Mouse (Mus musculus): ENCODE measurements at regions not wholly inside any gene's neighbourhood (a gene's known extent, or its start where the extent isn't known, plus 50 kb on each side); places are given as distances from the start of the nearest gene placed in this dataset.

DNA sequence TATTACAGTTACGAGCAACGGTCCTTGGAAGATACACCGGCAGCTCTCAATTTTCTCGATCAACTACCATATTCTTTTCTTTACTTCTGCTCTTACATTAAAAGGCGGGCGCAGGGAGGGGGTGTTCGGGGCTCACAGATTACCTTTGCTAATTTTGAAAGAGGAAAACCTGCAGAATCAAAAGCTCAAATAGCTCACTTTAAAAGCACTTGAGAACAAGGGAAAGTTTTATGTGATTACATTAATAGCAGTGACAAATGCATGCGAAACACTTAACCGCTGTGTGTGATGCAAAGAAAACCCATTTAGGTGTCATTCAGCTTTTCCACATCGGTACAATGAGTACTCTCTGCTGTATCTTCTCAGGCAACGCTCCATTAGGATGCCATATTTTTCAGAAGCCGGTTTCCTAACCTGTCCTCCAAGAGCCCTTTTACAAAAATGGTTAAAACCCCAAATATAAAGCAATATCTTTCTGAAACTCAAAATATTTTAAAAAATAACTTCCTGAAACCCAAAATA is 412.2 kb downstream of the Klf5 start:
- DNase-seq (ENCODE audit: low read depth, low spot score), result no peak

DNA sequence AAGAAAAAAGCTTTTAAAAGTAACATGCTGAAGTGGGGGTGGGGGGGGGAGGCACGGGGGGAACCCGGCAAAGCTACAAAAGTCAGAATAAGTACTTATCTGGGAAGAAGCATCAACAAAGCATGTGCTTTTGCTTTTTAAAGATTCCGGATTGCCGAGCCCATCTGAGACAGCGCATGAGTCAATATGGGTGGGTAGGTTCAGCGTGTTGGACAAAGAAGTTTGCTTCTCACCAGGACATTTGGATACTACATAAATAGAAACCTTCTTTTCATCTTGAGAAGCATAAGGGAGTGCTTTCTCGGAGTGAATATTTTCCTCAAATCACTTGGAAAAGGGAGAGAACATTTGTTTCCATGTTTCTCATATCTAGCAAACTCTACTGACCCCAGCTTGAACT is 414.1 kb downstream of the Klf5 start:
- no peak for DNase-seq (ENCODE audit: low read depth, low spot score)

DNA sequence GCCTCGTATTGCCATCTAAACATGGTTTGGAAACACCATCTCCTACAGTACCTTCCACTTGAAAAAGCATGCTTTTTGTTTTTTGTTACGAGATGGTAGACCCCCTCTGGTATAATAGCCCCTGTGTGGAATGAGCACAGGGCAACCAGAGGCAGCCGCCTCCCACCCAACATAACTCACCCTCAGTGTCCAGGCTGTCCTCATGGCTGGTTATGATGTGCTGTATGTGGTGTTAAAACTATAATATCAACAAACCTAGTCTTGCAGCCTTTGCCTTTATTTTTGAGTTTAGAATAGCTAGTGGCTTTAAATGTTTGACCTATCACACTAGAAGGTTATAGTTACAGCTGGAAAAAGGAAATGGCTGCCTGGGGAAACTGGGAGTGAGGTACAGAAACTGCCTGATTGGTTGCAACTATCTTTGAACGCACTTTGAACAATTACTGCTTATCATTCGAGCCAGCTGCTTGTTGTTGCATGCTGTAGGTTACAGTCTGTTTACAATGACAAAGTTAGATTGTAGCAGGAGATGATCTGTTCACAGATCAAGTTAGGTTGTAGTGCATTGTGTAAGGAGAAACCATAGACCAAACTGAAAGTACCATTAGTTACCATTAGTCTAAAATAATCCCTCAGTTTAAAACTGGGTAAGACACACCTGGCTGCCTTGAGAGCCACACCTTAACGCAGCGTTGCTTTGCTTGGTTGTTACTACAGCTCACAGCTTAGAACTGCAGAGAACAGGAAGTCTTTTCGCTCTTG is 414.8 kb downstream of the Klf5 start:
- no peak for DNase-seq (ENCODE audit: low read depth, low spot score)

DNA sequence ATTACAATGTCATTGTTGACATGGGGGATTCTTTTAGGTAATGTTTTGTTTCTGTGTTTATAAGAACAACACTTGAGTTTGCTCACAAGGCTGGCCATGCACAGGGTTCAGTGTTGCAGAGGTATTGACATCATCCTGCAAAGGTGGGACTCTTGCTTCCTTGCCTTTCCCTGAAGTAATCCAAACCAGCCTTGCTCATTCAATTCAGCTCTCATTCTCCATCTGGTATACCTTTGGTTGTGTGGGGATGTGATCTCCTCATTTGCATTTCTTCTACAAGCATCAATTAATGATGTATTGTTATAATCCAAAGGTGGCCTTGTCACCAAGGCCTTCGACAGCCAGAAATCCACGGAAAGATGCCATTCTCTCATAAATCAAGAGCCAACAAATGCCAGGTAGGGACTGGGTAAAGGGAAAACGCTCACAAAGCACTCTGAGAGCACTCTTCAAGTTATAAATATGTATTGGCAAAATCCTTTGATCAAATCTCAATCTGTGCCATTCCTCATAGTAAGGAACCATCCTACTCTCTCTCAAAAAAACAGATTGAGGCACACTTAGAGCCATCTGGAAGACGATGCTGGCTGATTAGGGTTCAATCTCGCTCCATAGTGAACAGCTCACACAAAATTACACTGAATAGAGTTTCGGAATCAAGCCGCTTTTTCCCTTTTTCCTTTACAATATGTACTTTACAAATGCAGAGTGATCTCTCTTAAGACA is 435.1 kb downstream of the Klf5 start:
- DNase-seq (ENCODE audit: low read depth, low spot score), result no peak

DNA sequence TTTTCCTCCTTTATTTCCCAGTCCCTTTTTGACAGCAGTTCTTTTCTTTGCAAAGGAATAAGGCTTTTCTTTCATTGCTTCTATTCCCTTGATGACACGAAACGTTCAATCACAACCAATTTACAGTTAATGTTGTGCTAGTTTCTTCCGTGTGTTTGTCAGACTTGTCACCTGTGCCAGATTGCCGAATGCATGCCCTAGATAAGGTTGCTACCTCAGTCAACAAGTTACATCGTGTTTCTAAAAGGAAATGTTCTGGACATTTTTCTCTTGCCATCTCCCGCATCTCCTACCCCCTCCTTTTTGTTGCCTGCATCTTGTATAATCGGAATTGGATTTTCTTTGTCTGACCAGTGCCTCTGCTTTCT is 435.7 kb downstream of the Klf5 start:
- DNase-seq (ENCODE audit: low read depth, low spot score), result no peak

DNA sequence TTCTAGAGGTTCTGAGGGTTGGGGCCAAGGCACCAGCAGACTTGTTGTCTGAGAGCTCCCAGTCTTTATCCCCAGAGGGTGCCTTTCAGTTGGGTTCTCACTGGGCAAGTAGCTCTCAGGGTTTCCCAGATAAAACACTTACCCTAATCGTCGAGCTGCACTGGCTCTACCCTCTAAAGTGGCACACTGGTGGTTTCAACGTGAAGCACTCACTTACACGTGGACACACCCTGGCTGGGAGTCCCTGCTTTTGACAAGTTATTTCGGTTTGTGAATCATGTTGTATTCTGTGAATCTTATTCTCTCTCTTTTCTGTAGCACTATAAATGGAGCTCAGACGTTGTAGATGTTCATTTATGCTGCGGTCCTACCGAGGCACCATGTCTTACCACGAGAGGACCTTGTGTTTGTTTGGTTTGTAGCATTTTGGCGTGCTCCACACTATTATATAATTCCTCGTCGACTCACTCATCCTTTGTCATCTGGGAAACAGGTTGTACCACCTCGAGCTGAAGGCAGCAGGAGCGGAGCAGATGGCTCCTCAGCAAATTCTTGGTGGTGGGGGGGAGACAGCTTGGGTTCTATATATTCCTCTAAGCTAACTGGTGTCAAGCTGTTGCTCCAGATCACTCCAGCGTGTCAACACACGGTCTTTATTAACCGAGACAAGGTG is 445.3 kb downstream of the Klf5 start:
- no peak for DNase-seq (ENCODE audit: low read depth, low spot score)

GRCm38 (mm10) chr14:99745209-99745608 is 446.7 kb downstream of the Klf5 start:
- DNase-seq (ENCODE audit: low read depth, low spot score), result no peak

DNA sequence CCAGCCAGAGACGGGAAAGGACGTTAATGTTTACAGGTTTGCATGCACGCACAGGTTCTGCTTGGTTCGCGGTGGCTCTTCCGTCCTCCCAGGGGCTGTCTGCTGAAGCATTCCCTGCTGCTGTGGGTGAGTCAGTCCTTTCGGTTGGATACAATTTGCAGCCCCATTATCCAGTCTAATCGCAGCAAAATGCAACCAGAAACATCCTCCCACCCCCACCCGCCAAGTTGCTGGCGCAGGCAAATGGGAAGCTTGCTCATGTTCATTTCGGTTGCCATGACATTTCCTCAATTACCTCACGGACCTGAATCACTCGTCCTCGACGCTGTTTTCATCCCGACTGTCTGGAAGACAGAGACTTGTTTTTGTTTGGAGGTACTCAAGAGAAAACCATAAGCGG is 449.7 kb downstream of the Klf5 start:
- no peak for DNase-seq (ENCODE audit: low read depth, low spot score)

GRCm38 (mm10) chr14:99749308-99750305 is 451.1 kb downstream of the Klf5 start:
- DNase-seq (ENCODE audit: low read depth, low spot score), result no peak

DNA sequence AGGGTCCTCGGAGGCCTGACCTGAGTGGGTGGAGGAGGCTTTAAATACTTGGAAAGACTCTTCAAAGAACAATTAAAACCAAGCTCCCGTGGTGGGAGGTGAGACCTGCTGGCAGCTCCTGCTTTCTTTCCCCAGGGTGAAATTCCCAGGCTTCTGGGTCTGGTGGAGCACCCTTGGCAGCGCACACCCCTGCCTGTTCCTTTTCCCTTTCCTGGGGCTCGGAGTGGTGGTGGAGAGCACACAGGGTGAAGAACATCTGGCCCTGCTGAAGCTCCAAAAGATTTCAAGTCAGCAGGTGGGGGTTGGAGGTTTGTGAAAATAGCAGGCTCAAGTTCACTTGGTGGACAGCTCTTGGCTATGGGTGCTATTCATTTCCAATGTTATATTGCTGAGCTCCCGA is 459.6 kb downstream of the Klf5 start:
- no peak for DNase-seq (ENCODE audit: low read depth, low spot score)

DNA sequence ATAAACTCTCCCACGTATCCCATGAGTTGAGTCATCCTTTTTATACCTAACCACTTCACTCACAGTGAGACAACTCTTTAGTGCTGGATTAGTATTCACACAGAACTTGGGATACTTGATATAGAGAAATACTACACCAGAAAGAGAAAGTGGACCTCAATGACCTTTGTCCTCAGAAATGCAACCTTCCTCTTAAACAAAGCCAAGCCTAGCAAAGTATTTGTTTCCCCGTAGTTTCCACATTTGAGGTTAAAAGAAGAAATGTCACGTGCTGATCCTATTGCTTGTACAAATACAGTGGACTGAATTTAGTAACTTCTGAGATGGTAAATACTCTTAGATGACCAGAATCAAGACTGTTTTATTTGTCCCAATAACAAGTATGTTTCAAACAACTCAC is 464.8 kb downstream of the Klf5 start:
- no peak for DNase-seq (ENCODE audit: low read depth, low spot score)

DNA sequence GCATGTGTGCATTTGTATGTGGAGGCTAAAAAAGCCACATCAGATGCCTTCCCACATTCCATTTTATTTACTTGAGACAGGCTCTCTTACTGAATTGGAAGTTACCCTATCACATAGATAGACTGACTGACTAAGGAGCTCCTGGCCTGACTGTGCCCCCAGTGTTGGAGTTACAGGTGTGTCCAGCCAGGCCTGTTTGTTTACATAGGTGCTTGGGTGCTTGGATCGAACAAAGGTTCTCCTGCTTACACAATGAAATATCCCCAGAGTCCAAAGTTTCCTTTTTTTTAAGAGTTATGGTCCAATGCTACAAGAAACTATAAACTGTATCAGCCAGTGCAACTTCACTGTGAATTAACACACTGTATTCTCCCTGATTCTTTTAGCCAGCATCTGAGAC is 472.5 kb downstream of the Klf5 start:
- no peak for DNase-seq (ENCODE audit: low read depth, low spot score)

- no peak for DNase-seq (ENCODE audit: low read depth, low spot score)
Measured at GRCm38 (mm10) chr14:99772774-99773423, 474.4 kb downstream of the Klf5 start.

GRCm38 (mm10) chr14:99778477-99778876 is 480.0 kb downstream of the Klf5 start:
- no peak for DNase-seq (ENCODE audit: low read depth, low spot score)

DNA sequence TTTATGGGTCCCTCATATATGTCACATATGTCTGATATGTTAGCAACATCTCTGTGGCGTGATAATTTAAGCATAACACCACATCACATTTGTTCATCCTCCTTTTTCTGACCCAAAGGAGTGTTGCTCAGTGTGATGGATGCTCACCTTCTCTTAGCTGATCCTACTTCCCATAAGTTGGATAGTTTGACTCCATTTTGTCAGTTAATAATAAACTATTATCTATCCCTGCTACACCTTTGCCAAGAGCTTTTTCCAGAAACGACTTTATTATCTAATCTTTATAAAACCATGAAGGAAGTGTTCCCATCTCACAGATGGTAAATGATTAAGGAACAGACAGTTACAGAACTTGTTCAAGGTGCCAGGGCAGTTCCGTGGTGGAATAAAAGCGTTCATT is 480.5 kb downstream of the Klf5 start:
- no peak for DNase-seq (ENCODE audit: low read depth, low spot score)

- DNase-seq (ENCODE audit: low read depth, low spot score), result no peak
Measured at GRCm38 (mm10) chr14:99783646-99784045, 485.2 kb downstream of the Klf5 start.

- DNase-seq (ENCODE audit: low read depth, low spot score), result no peak
Measured at GRCm38 (mm10) chr14:99785106-99785505, 486.6 kb downstream of the Klf5 start.

DNA sequence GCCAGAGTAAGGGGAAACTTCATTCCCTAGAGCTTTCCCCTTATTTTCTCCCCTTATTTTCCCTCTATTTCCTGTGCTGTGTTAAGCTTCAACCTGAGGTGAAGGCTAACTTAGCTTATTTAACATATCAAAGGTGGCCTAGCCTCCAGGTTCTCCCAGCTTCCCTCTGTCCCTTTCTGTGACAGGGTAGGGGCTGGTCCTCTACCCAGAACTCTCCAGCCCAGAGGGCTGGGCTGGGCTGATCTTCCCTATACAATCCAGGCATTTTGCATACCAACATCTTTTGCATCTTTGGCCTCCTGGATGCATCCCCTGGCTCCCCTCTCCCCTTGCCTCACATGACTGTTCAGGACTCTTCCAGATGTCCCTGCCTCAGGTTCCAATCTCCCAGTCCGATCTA is 487.9 kb downstream of the Klf5 start:
- no peak for DNase-seq (ENCODE audit: low read depth, low spot score)

DNA sequence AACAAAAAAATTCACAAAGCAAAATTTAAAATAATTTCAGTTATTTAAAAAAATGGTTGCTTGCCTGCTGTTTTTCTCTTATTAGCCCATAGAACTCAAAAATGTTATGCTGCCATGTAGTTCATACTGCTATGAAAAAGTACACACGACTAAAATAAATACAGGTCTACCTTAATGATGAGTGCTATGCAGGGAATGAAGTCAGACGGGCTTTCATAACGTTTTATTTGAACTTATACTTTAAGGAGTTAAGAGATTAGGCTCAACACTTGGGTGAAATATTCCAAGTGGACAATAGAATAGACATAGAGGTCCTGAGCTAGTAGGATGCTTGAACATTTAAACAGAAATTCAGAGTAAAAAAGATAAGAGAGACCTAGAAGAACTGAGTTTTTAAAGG is 489.7 kb downstream of the Klf5 start:
- no peak for DNase-seq (ENCODE audit: low read depth, low spot score)

GRCm38 (mm10) chr14:99796293-99796692 is 488.2 kb downstream of the Klf12 start:
- no peak for DNase-seq (ENCODE audit: low read depth, low spot score)

DNA sequence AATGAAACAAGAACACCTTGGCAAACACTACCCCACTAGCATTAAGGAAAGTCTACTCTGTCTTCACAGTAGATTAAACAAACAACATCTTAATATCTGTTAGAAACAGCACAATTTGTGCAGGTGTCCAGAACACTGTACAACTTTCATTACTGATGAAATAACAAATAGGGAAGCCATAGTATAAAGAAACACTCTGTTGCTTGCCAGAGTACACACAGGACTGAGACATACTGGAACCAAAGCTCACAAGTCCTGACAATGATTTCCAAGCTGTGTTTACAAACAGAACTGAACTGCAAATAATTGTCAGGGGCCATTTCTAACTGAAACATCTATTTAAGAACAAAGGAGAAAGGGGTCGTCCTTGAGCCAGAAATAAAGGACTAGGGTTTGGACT is 478.4 kb downstream of the Klf12 start:
- DNase-seq (ENCODE audit: low read depth, low spot score), result no peak
